Mouse (Mus musculus): Measurements from ENCODE around the gene Cox4i1. TPM values are rescaled to one million over a fixed set of nuclear protein-coding genes. Genes with fewer than 3 reads are reported as not detected.
"Not testable (repeated sequence)": the region's sequence is repeated elsewhere in the genome, so short reads cannot be mapped to it uniquely, and the experiment has no call there.

The Cox4i1 gene
- polyA plus RNA-seq, 1 experiment from 2014 or later: 673 TPM

GRCm38 (mm10) chr8:120665726-120666455 lies 2.1 kb upstream of the Cox4i1 start:
- no peak overlapping the region for H3K27ac ChIP-seq (replicated peaks)
- H3K4me3 ChIP-seq (replicated peaks): peak overlapping the region; percentile 97
- peak overlapping the region; percentile 94 for H3K4me2 ChIP-seq
- 66% methylated on average over 3 of the region's 3 CpGs for WGBS (ENCODE audit: insufficient replicate concordance)
- ATAC-seq (ENCODE audit: insufficient read depth): no peak
- peaks cover 18% of the 10 kb centered on the region for H3K36me3 ChIP-seq (replicated peaks)
- no peaks in the 10 kb centered on the region for H3K9me3 ChIP-seq (replicated peaks)
- H3K27me3 ChIP-seq: no peaks in the 10 kb centered on the region
- peak overlapping the region; percentile 93 for H3K9ac ChIP-seq
- H3K4me1 ChIP-seq (replicated peaks): peaks cover 56% of the 10 kb centered on the region

GRCm38 (mm10) chr8:120666807-120667470 lies 1.1 kb upstream of the Cox4i1 start:
- Histone ChIP-seq H3K4me2 (peak overlapping the region; percentile 94), H3K27ac (replicated peaks) (peak overlapping the region; percentile 93), H3K36me3 (replicated peaks) (peaks cover 23% of the 10 kb centered on the region), H3K9me3 (replicated peaks) (no peaks in the 10 kb centered on the region), H3K4me3 (replicated peaks) (peak overlapping the region; percentile 97), H3K9ac (peak overlapping the region; percentile 93), H3K27me3 (no peaks in the 10 kb centered on the region), H3K4me1 (replicated peaks) (peaks cover 59% of the 10 kb centered on the region)
- ATAC-seq (ENCODE audit: insufficient read depth): no peak
- 9% methylated on average over 17 of the region's 17 CpGs for WGBS (ENCODE audit: insufficient replicate concordance)

GRCm38 (mm10) chr8:120668374-120668905 lies 418 bp downstream of the Cox4i1 start, which contains the start of gene Emc8:
Gene Emc8 (minus strand): TSS chr8:120668573.
- under 1% methylated on average over 51 of the region's 51 CpGs for WGBS (ENCODE audit: insufficient replicate concordance)
- Histone ChIP-seq H3K9me3 (replicated peaks) (no peaks in the 10 kb centered on the region), H3K4me1 (replicated peaks) (peaks cover 59% of the 10 kb centered on the region), H3K27ac (replicated peaks) (peak within 1 kb of the TSS; percentile 93), H3K4me3 (replicated peaks) (peak within 1 kb of the TSS; percentile 97), H3K9ac (peak within 1 kb of the TSS; percentile 93), H3K27me3 (no peaks in the 10 kb centered on the region), H3K4me2 (peak within 1 kb of the TSS; percentile 94), H3K36me3 (replicated peaks) (peaks cover 38% of the 10 kb centered on the region)
- peak; percentile 65 for ATAC-seq (ENCODE audit: insufficient read depth)

- peaks cover 53% of the 10 kb centered on the region for H3K36me3 ChIP-seq (replicated peaks)
- peaks cover 29% of the 10 kb centered on the region for H3K4me1 ChIP-seq (replicated peaks)
- no peaks in the 10 kb centered on the region for H3K9me3 ChIP-seq (replicated peaks)
- H3K4me2 ChIP-seq: no peak overlapping the region
- WGBS (ENCODE audit: insufficient replicate concordance): 81% methylated on average over 6 of the region's 6 CpGs
- H3K4me3 ChIP-seq (replicated peaks): no peak overlapping the region
- H3K27ac ChIP-seq (replicated peaks): no peak overlapping the region
- no peak overlapping the region for H3K9ac ChIP-seq
- no peaks in the 10 kb centered on the region for H3K27me3 ChIP-seq
- no peak for ATAC-seq (ENCODE audit: insufficient read depth)
Measured at GRCm38 (mm10) chr8:120671775-120672174, 3.8 kb downstream of the Cox4i1 start.

- no peak for ATAC-seq (ENCODE audit: insufficient read depth)
- H3K9ac ChIP-seq: no peak overlapping the region
- peaks cover 53% of the 10 kb centered on the region for H3K36me3 ChIP-seq (replicated peaks)
- no peak overlapping the region for H3K4me3 ChIP-seq (replicated peaks)
- no peak overlapping the region for H3K27ac ChIP-seq (replicated peaks)
- no peak overlapping the region for H3K4me2 ChIP-seq
- peaks cover 21% of the 10 kb centered on the region for H3K4me1 ChIP-seq (replicated peaks)
- 85% methylated on average over 16 of the region's 16 CpGs for WGBS (ENCODE audit: insufficient replicate concordance)
- H3K9me3 ChIP-seq (replicated peaks): no peaks in the 10 kb centered on the region
- no peaks in the 10 kb centered on the region for H3K27me3 ChIP-seq
Measured at GRCm38 (mm10) chr8:120672626-120673229, 4.7 kb downstream of the Cox4i1 start.

- Histone ChIP-seq H3K4me2 (no peak overlapping the region), H3K4me1 (replicated peaks) (peaks cover 21% of the 10 kb centered on the region), H3K27ac (replicated peaks) (no peak overlapping the region), H3K36me3 (replicated peaks) (peaks cover 53% of the 10 kb centered on the region), H3K9me3 (replicated peaks) (no peaks in the 10 kb centered on the region), H3K27me3 (no peaks in the 10 kb centered on the region), H3K4me3 (replicated peaks) (no peak overlapping the region), H3K9ac (no peak overlapping the region)
- WGBS (ENCODE audit: insufficient replicate concordance): 93% methylated on average over 7 of the region's 7 CpGs
- no peak for ATAC-seq (ENCODE audit: insufficient read depth)
Measured at GRCm38 (mm10) chr8:120673298-120673697, 5.3 kb downstream of the Cox4i1 start.

- H3K4me2 ChIP-seq: no peak overlapping the region
- H3K9ac ChIP-seq: no peak overlapping the region
- H3K4me1 ChIP-seq (replicated peaks): peaks cover 18% of the 10 kb centered on the region
- H3K27ac ChIP-seq (replicated peaks): no peak overlapping the region
- peaks cover 8% of the 10 kb centered on the region; the same call in 1 of the 2 replicates for H3K27me3 ChIP-seq
- no peak overlapping the region for H3K4me3 ChIP-seq (replicated peaks)
- H3K36me3 ChIP-seq (replicated peaks): peaks cover 41% of the 10 kb centered on the region
- WGBS (ENCODE audit: insufficient replicate concordance): 76% methylated on average over 8 of the region's 8 CpGs
- H3K9me3 ChIP-seq (replicated peaks): no peaks in the 10 kb centered on the region
- ATAC-seq (ENCODE audit: insufficient read depth): no peak
Measured at GRCm38 (mm10) chr8:120675718-120676117, 7.7 kb downstream of the Cox4i1 start.

GRCm38 (mm10) chr8:120678447-120678846 lies 10.4 kb downstream of the Cox4i1 start:
- no peak overlapping the region for H3K27ac ChIP-seq (replicated peaks)
- H3K4me1 ChIP-seq (replicated peaks): peaks cover 17% of the 10 kb centered on the region
- H3K4me2 ChIP-seq: no peak overlapping the region
- no peak overlapping the region for H3K4me3 ChIP-seq (replicated peaks)
- H3K27me3 ChIP-seq: peaks cover 12% of the 10 kb centered on the region; the same call in 1 of the 2 replicates
- H3K9ac ChIP-seq: no peak overlapping the region
- H3K36me3 ChIP-seq (replicated peaks): peaks cover 14% of the 10 kb centered on the region
- no peaks in the 10 kb centered on the region for H3K9me3 ChIP-seq (replicated peaks)
- WGBS (ENCODE audit: insufficient replicate concordance): 12% methylated on average over 10 of the region's 10 CpGs
- no peak for ATAC-seq (ENCODE audit: insufficient read depth)

GRCm38 (mm10) chr8:120679629-120680387 lies 11.8 kb downstream of the Cox4i1 start:
- Histone ChIP-seq H3K27me3 (peaks cover 12% of the 10 kb centered on the region; the same call in 1 of the 2 replicates), H3K4me1 (replicated peaks) (peaks cover 28% of the 10 kb centered on the region), H3K4me2 (peak overlapping the region; percentile 13; the same call in 1 of the 2 replicates), H3K9ac (no peak overlapping the region), H3K9me3 (replicated peaks) (no peaks in the 10 kb centered on the region), H3K36me3 (replicated peaks) (0 out of 2 replicates have a peak, but pooled peaks cover 5% of the 10 kb centered on the region), H3K27ac (replicated peaks) (no peak overlapping the region), H3K4me3 (replicated peaks) (no peak overlapping the region)
- 0 out of 2 replicates have a peak, but pooled peaks have one; percentile 44 for ATAC-seq (ENCODE audit: insufficient read depth)
- 11% methylated on average over 11 of the region's 11 CpGs for WGBS (ENCODE audit: insufficient replicate concordance)

GRCm38 (mm10) chr8:120680405-120680804 lies 12.4 kb downstream of the Cox4i1 start:
- H3K9me3 ChIP-seq (replicated peaks); H3K27ac ChIP-seq (replicated peaks); H3K36me3 ChIP-seq (replicated peaks); H3K4me3 ChIP-seq (replicated peaks); ATAC-seq (ENCODE audit: insufficient read depth); H3K9ac ChIP-seq: not testable (repeated sequence)
- Histone ChIP-seq H3K4me2 (peak overlapping the region; percentile 13; the same call in 1 of the 2 replicates), H3K4me1 (replicated peaks) (peaks cover 28% of the 10 kb centered on the region), H3K27me3 (peaks cover 12% of the 10 kb centered on the region; the same call in 1 of the 2 replicates)
- 46% methylated on average over 7 of the region's 7 CpGs for WGBS (ENCODE audit: insufficient replicate concordance)

All from liver, embryonic 15.5 days (tissue).